Mouse (Mus musculus) G1E (cell line): ENCODE data around the gene Fam151a. TPM values are rescaled to one million over a fixed set of nuclear protein-coding genes. Genes with fewer than 3 reads are reported as not detected.
"Not testable (repeated sequence)": the region's sequence is repeated elsewhere in the genome, so short reads cannot be mapped to it uniquely, and the experiment has no call there.

Source experiments
- ATAC-seq: 2 replicates; pipeline ENCODE4 v1.8.0; 2016; ENCODE audit warnings: mild to moderate bottlenecking; ENCODE audit not compliant: insufficient number of reproducible peaks, poor library complexity, low FRiP score, severe bottlenecking; ENCODE audit errors: extremely low read depth
- DNase-seq: peaks from one replicate; pipeline ENCODE4 v3.0.0; 2012; ENCODE audit warnings: low spot score
- H3K27me3 ChIP-seq: 2 replicates; pipeline ENCODE4 v1.6.1; 2012; ENCODE audit warnings: mild to moderate bottlenecking, low read length, inconsistent platforms; ENCODE audit not compliant: insufficient read depth
- H3K36me3 ChIP-seq: replicated peaks from 2 replicates; pipeline ENCODE3; 2012; ENCODE audit warnings: mild to moderate bottlenecking, inconsistent platforms
- H3K4me1 ChIP-seq: 2 replicates; pipeline ENCODE4 v1.6.1; 2012; ENCODE audit warnings: low read depth, low read length, inconsistent platforms, mixed read lengths; ENCODE audit not compliant: insufficient read depth
- H3K4me3 ChIP-seq: 2 replicates; pipeline ENCODE4 v1.5.1; 2012; ENCODE audit warnings: low read depth, mild to moderate bottlenecking, inconsistent platforms, low read length, moderate library complexity, mixed read lengths
- H3K9me3 ChIP-seq: replicated peaks from 2 replicates; pipeline ENCODE4 v1.6.1; 2012; ENCODE audit warnings: inconsistent platforms
- CTCF ChIP-seq: IDR thresholded peaks from 2 replicates; pipeline ENCODE4 v1.5.1; 2012; ENCODE audit warnings: low read depth, low read length, inconsistent platforms, mixed read lengths
- GATA1 ChIP-seq: IDR thresholded peaks from 2 replicates; pipeline ENCODE4 v1.6.1; 2012; ENCODE audit warnings: borderline replicate concordance, low read length, inconsistent platforms, mixed read lengths
- GATA2 ChIP-seq: IDR thresholded peaks from 2 replicates; pipeline ENCODE4 v1.6.1; 2012; ENCODE audit warnings: low read depth, low read length, inconsistent platforms, borderline replicate concordance
- POLR2AphosphoS5 ChIP-seq: IDR thresholded peaks from 2 replicates; pipeline ENCODE4 v1.6.1; 2012; ENCODE audit warnings: low read depth, low read length, inconsistent platforms; ENCODE audit not compliant: insufficient replicate concordance
- TAL1 ChIP-seq: conservative IDR thresholded peaks from 2 replicates; pipeline ENCODE4 v1.6.1; 2012; ENCODE audit warnings: low read depth, low read length, inconsistent platforms, mixed read lengths
- polyA plus RNA-seq: library from polyadenylated mRNA; stranded (reverse); fragments of >175 nt; gene quantifications from 2 replicates; pipeline ENCODE4 v1.2.3, GENCODE M21; 2012
- total RNA-seq, 2 experiments: library from RNA; stranded (forward) in 1 of 2; stranded (reverse) in 1 of 2; fragments of 200-1000 nt in 1 of 2; fragments of >200 nt in 1 of 2; fragmentation: Nextera tagmentation in 1 of 2; gene quantifications; 2 replicates each; pipeline ENCODE4 v1.2.3; 2014 to 2017

The Fam151a gene
- total and polyA plus RNA-seq, 3 experiments, result not detected

DNA sequence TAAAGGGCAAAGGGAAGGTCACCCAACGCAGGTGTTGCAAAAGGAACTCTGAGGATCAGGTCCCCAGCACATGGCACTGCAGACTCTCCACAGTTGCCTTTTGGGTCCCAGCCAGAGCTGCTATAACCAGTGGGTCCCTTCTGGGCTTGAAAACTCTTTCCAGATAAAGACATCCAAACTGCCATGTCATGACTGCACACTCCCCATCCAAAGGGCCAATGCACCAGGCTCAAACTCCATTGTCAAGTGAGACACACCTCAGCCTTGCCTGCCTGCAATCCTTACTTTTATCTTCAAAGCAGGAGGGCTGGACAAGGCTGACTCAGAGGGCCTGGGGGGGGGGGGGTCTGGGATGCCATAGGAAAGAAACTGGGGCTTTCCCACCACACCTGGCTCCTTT lies 57.2 kb downstream of the Fam151a start:
- Histone ChIP-seq H3K4me1 (peaks cover 14% of the 10 kb centered on the region), H3K27me3 (peaks cover 47% of the 10 kb centered on the region), H3K9me3 (no peaks in the 10 kb centered on the region), H3K36me3 (no peaks in the 10 kb centered on the region), H3K4me3 (no peak overlapping the region)
- DNase-seq, result no peak
- ATAC-seq, result no peak
- no peak for TF ChIP-seq CTCF
- no peak for TF ChIP-seq GATA1
- TF ChIP-seq TAL1, result no peak
- TF ChIP-seq POLR2AphosphoS5, result no peak
- TF ChIP-seq GATA2, result no peak

- Histone ChIP-seq H3K4me1 (peaks cover 14% of the 10 kb centered on the region), H3K27me3 (peaks cover 43% of the 10 kb centered on the region), H3K36me3 (no peaks in the 10 kb centered on the region), H3K9me3 (no peaks in the 10 kb centered on the region), H3K4me3 (no peak overlapping the region)
- ATAC-seq (no peak), DNase-seq (no peak)
- TF ChIP-seq CTCF (no peak), POLR2AphosphoS5 (no peak), GATA2 (no peak), GATA1 (no peak)
These were observed 58.6 kb downstream of the Fam151a start for GRCm38 (mm10) chr4:106792276-106792675.

GRCm38 (mm10) chr4:106793826-106794225 lies 60.1 kb downstream of the Fam151a start:
- DNase-seq, ATAC-seq, H3K9me3 ChIP-seq, H3K4me3 ChIP-seq, H3K36me3 ChIP-seq: not testable (repeated sequence)
- peaks cover 44% of the 10 kb centered on the region for H3K27me3 ChIP-seq
- peaks cover 10% of the 10 kb centered on the region for H3K4me1 ChIP-seq

- H3K9me3 ChIP-seq, result no peaks in the 10 kb centered on the region
- DNase-seq (no peak), ATAC-seq (peak; percentile 45; the same call in 1 of the 2 replicates)
- peaks cover 10% of the 10 kb centered on the region for H3K4me1 ChIP-seq
- H3K36me3 ChIP-seq, result no peaks in the 10 kb centered on the region
- TF ChIP-seq POLR2AphosphoS5 (no peak), GATA2 (no peak), TAL1 (no peak), GATA1 (no peak), CTCF (no peak)
- H3K27me3 ChIP-seq, result peaks cover 48% of the 10 kb centered on the region
- H3K4me3 ChIP-seq, result no peak overlapping the region
These were observed 60.6 kb downstream of the Fam151a start for GRCm38 (mm10) chr4:106794247-106794646.

DNA sequence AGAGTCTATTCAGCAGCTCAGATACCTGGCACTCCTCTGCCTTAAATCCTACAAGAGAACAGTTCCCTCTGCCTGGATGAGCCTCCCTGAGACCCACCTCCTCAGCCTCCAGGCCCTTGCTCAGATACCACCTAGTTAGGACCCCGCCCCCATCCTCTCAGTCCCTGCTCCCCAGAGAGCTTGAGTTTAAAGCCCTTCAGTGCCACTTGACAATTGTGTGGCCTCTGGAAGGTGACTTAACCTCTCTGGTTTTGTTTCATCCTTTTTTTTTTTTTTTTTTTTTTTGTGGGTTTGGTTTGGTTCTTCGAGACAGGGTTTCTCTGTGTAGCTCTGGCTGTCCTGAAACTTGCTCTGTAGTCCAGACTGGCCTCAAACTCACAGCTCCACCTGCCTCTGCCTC lies 61.6 kb downstream of the Fam151a start:
- H3K27me3 ChIP-seq, result peaks cover 46% of the 10 kb centered on the region
- H3K4me3 ChIP-seq, result no peak overlapping the region
- no peaks in the 10 kb centered on the region for H3K9me3 ChIP-seq
- no peaks in the 10 kb centered on the region for H3K36me3 ChIP-seq
- no peak for DNase-seq
- ATAC-seq, result no peak
- peaks cover 17% of the 10 kb centered on the region for H3K4me1 ChIP-seq
- TF ChIP-seq GATA2, result no peak

Other genes with a start within 250 kb of the Fam151a start
- not detected in 2 replicates for gene Bsnd, start 241.6 kb upstream of the Fam151a start, total RNA-seq (2014; fragmentation: Nextera tagmentation)
- gene Bsnd, start 241.6 kb upstream of the Fam151a start, total RNA-seq (2017), result 0.06 and 0.16 TPM in 2 replicates
- not detected in 2 replicates for gene Bsnd, start 241.6 kb upstream of the Fam151a start, polyA plus RNA-seq
- gene Dhcr24, start 172.9 kb upstream of the Fam151a start, total RNA-seq (2014; fragmentation: Nextera tagmentation), result 15.4 and 15.9 TPM in 2 replicates
- gene Dhcr24, start 172.9 kb upstream of the Fam151a start, total RNA-seq (2017), result 29.6 and 33.2 TPM in 2 replicates
- 37.9 and 43.4 TPM in 2 replicates for gene Dhcr24, start 172.9 kb upstream of the Fam151a start, polyA plus RNA-seq
- gene Lexm, start 116.6 kb upstream of the Fam151a start, total RNA-seq (2014; fragmentation: Nextera tagmentation), result not detected in 2 replicates
- not detected in 2 replicates for gene Lexm, start 116.6 kb upstream of the Fam151a start, total RNA-seq (2017)
- not detected in 2 replicates for gene Lexm, start 116.6 kb upstream of the Fam151a start, polyA plus RNA-seq
- gene Ttc22, start 111.5 kb upstream of the Fam151a start, total RNA-seq (2014; fragmentation: Nextera tagmentation), result not detected in 2 replicates
- not detected in 2 replicates for gene Ttc22, start 111.5 kb upstream of the Fam151a start, total RNA-seq (2017)
- gene Ttc22, start 111.5 kb upstream of the Fam151a start, polyA plus RNA-seq, result not detected in 2 replicates
- 8.7 and 10.7 TPM in 2 replicates for gene Pars2, start 82.8 kb upstream of the Fam151a start, total RNA-seq (2014; fragmentation: Nextera tagmentation)
- 12.7 and 14.0 TPM in 2 replicates for gene Pars2, start 82.8 kb upstream of the Fam151a start, total RNA-seq (2017)
- 2.9 and 4.5 TPM in 2 replicates for gene Pars2, start 82.8 kb upstream of the Fam151a start, polyA plus RNA-seq
- 73.6 and 90.8 TPM in 2 replicates for gene Ttc4, start 54.9 kb upstream of the Fam151a start, total RNA-seq (2014; fragmentation: Nextera tagmentation)
- 58.7 and 59.5 TPM in 2 replicates for gene Ttc4, start 54.9 kb upstream of the Fam151a start, total RNA-seq (2017)
- 5.6 and 16.6 TPM in 2 replicates for gene Ttc4, start 54.9 kb upstream of the Fam151a start, polyA plus RNA-seq
- gene Mroh7, start 3.0 kb upstream of the Fam151a start, total RNA-seq (2014; fragmentation: Nextera tagmentation), result not detected in 2 replicates
- gene Mroh7, start 3.0 kb upstream of the Fam151a start, total RNA-seq (2017), result 0.06 and 0.11 TPM in 2 replicates
- not detected in 2 replicates for gene Mroh7, start 3.0 kb upstream of the Fam151a start, polyA plus RNA-seq
- gene Acot11, start 71.1 kb downstream of the Fam151a start, total RNA-seq (2014; fragmentation: Nextera tagmentation), result not detected in 2 replicates
- gene Acot11, start 71.1 kb downstream of the Fam151a start, total RNA-seq (2017), result 0.11 and 0.52 TPM in 2 replicates
- gene Acot11, start 71.1 kb downstream of the Fam151a start, polyA plus RNA-seq, result 0.02 and 0.03 TPM in 2 replicates
- 232 and 311 TPM in 2 replicates for gene Ssbp3, start 176.8 kb downstream of the Fam151a start, total RNA-seq (2014; fragmentation: Nextera tagmentation)
- gene Ssbp3, start 176.8 kb downstream of the Fam151a start, total RNA-seq (2017), result 27.5 and 46.6 TPM in 2 replicates
- 685 and 787 TPM in 2 replicates for gene Ssbp3, start 176.8 kb downstream of the Fam151a start, polyA plus RNA-seq